Mouse (Mus musculus): ENCODE results near the gene Plekhd1. TPM values are rescaled to one million over a fixed set of nuclear protein-coding genes. Genes with fewer than 3 reads are reported as not detected.

Plekhd1 gene
- polyA plus RNA-seq, 1 experiment from 2014 or later, result 7.0 TPM

DNA sequence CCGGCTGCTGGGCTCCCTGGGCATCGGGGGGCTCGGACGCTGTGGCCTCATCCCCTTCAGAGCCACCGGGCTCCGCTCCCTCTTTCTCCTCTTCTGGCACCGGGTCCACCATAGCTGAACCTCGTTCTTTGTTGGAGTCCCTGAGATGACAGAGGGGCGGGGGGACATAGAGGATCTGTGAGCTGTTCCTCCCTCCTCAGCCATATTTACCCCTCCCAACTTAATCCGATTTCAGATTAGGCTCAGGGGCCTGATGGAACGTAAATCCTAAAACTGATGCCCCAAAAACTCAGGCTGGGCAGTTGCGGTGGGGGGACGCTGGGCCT lies 67.0 kb downstream of the Plekhd1 start:
- 5% methylated on average over 13 of the region's 13 CpGs for WGBS
- Histone ChIP-seq H3K4me3 (ENCODE audit: low read length) (peak overlapping the region; percentile 63), H3K4me2 (ENCODE audit: low read length) (peak overlapping the region; percentile 58), H3K36me3 (ENCODE audit: control insufficient read depth, insufficient read depth, low read length) (peaks cover 41% of the 10 kb centered on the region), H3K27me3 (replicated peaks; ENCODE audit: control insufficient read depth, insufficient read depth, low read length) (0 out of 2 replicates have a peak, but pooled peaks cover 2% of the 10 kb centered on the region), H3K9me3 (ENCODE audit: control insufficient read depth, low read length) (peaks cover 14% of the 10 kb centered on the region), H3K9ac (ENCODE audit: low read depth, low read length) (peak overlapping the region; percentile 92), H3K27ac (ENCODE audit: low read depth, low read length) (peak overlapping the region; percentile 98), H3K4me1 (ENCODE audit: control insufficient read depth, insufficient read depth, low read depth, low read length) (peaks cover 22% of the 10 kb centered on the region)
- peak; percentile 38; the same call in 1 of the 2 replicates for ATAC-seq

DNA sequence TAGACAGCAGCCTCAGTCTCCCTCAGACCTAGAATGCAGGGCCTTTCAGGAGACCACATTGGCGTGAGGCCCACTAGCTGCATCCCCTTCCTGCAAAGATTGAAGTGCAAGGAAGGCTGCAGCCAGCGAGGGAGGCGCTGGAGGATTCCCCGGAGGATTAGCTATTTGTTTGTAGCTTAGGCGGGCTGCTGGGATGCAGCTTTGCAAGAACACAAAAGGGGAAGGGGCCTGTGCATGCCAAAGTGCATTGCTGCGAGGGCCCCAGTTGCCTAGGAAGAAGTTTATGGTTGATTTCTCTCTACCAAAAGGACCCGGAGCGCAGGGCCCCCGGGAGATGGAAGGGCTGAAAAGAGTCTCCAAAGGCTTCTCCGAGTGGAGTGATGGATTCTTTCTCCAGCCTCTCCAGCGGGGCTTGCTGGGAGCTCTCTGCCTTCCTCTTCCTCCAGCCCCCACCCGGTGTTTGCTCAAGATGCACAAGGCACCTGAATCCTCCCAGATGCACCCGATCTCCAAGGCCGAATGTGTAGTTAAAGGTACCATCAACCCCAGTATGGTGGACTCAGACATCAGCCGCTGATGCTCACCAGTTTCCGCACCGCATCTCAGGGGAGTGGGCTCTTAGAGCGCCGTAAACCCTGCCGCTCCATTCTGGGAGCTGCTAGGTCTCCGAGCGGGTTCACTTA lies 67.5 kb downstream of the Plekhd1 start:
- Histone ChIP-seq H3K36me3 (ENCODE audit: control insufficient read depth, insufficient read depth, low read length) (peaks cover 38% of the 10 kb centered on the region), H3K4me1 (ENCODE audit: control insufficient read depth, insufficient read depth, low read depth, low read length) (peaks cover 22% of the 10 kb centered on the region), H3K4me3 (ENCODE audit: low read length) (peak overlapping the region; percentile 63), H3K9me3 (ENCODE audit: control insufficient read depth, low read length) (peaks cover 14% of the 10 kb centered on the region), H3K27ac (ENCODE audit: low read depth, low read length) (peak overlapping the region; percentile 98), H3K27me3 (replicated peaks; ENCODE audit: control insufficient read depth, insufficient read depth, low read length) (0 out of 2 replicates have a peak, but pooled peaks cover 2% of the 10 kb centered on the region), H3K9ac (ENCODE audit: low read depth, low read length) (peak overlapping the region; percentile 92), H3K4me2 (ENCODE audit: low read length) (peak overlapping the region; percentile 58)
- WGBS, result under 1% methylated on average over 22 of the region's 22 CpGs
- peak; percentile 60 for ATAC-seq

DNA sequence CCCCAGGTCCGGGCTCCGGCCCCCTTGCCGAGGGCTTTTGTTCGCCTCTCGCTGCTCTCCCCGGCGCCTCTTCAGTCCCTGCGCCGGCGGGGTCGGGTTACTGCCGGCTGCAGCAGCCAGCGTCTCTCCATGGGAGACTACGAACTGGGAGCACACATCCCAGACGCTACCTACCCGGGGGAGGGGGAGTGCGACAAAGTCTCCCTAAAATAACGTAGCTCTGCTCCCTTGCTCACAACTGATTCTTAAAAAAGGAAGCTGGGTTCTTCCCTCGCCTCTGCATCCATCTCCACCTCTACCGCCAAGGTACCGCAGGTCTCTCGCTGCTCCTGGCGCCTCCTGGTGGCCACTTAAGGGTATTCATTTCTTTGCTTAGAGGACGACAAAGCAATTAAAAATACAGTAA lies 68.0 kb downstream of the Plekhd1 start, which contains the start of gene Ccdc177:
Gene Ccdc177 (minus strand): TSS at position 292 of the 406 bp plus-strand sequence.
- peak; percentile 71 for ATAC-seq
- 0 out of 2 replicates have a peak, but pooled peaks cover 2% of the 10 kb centered on the region for H3K27me3 ChIP-seq (replicated peaks; ENCODE audit: control insufficient read depth, insufficient read depth, low read length)
- peaks cover 22% of the 10 kb centered on the region for H3K4me1 ChIP-seq (ENCODE audit: control insufficient read depth, insufficient read depth, low read depth, low read length)
- peak within 1 kb of the TSS; percentile 92 for H3K9ac ChIP-seq (ENCODE audit: low read depth, low read length)
- peak within 1 kb of the TSS; percentile 58 for H3K4me2 ChIP-seq (ENCODE audit: low read length)
- peaks cover 14% of the 10 kb centered on the region for H3K9me3 ChIP-seq (ENCODE audit: control insufficient read depth, low read length)
- peaks cover 32% of the 10 kb centered on the region for H3K36me3 ChIP-seq (ENCODE audit: control insufficient read depth, insufficient read depth, low read length)
- WGBS, result under 1% methylated on average over 24 of the region's 24 CpGs
- H3K27ac ChIP-seq (ENCODE audit: low read depth, low read length), result peak within 1 kb of the TSS; percentile 98
- peak within 1 kb of the TSS; percentile 63 for H3K4me3 ChIP-seq (ENCODE audit: low read length)

DNA sequence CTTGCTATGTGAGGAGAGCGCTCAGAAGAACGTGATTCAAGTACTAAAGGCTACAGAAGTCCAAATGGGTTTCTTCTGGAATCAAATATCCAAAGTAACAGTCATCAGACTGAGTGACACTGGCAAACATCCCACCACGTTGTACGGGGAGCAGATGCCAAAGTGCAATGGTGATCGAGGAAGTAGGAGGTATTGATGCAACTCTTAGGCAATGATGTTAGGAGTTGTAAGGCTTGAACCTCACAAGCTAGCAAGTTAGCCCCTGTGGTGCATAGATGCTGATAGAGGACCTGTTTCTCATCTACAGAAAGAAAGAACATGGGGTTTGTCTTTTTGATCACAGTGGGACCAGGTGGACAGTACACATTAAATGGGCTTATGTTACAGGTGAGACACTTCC lies 70.6 kb downstream of the Plekhd1 start:
- Histone ChIP-seq H3K27me3 (replicated peaks; ENCODE audit: control insufficient read depth, insufficient read depth, low read length) (no peaks in the 10 kb centered on the region), H3K36me3 (ENCODE audit: control insufficient read depth, insufficient read depth, low read length) (peaks cover 9% of the 10 kb centered on the region), H3K9me3 (ENCODE audit: control insufficient read depth, low read length) (peaks cover 4% of the 10 kb centered on the region), H3K27ac (ENCODE audit: low read depth, low read length) (no peak overlapping the region), H3K4me3 (ENCODE audit: low read length) (no peak overlapping the region), H3K4me2 (ENCODE audit: low read length) (no peak overlapping the region), H3K4me1 (ENCODE audit: control insufficient read depth, insufficient read depth, low read depth, low read length) (peaks cover 14% of the 10 kb centered on the region), H3K9ac (ENCODE audit: low read depth, low read length) (no peak overlapping the region)
- 89% methylated on average over 5 of the region's 5 CpGs for WGBS
- no peak for ATAC-seq

DNA sequence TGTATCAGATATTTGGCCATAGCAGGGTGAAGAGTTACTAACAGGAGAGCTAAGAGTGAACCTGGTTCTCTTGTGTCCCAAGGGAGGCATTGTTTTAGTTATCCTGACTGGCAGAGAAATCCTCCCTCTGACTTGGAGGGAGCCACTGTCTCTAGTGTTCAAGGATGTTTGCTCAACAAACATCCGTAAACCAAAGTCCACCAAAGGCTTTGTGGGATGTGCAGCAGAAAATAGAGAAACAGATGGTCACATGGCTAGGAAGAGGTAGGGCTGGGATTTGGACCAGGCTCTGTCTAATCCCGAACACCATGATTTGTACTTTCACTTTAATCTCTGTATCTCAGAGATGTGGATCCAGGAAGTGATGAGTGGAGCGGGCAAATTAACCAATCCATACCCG lies 71.7 kb downstream of the Plekhd1 start:
- Histone ChIP-seq H3K27me3 (replicated peaks; ENCODE audit: control insufficient read depth, insufficient read depth, low read length) (no peaks in the 10 kb centered on the region), H3K9ac (ENCODE audit: low read depth, low read length) (no peak overlapping the region), H3K4me3 (ENCODE audit: low read length) (no peak overlapping the region), H3K36me3 (ENCODE audit: control insufficient read depth, insufficient read depth, low read length) (no peaks in the 10 kb centered on the region), H3K4me1 (ENCODE audit: control insufficient read depth, insufficient read depth, low read depth, low read length) (peaks cover 3% of the 10 kb centered on the region), H3K4me2 (ENCODE audit: low read length) (no peak overlapping the region), H3K27ac (ENCODE audit: low read depth, low read length) (no peak overlapping the region), H3K9me3 (ENCODE audit: control insufficient read depth, low read length) (no peaks in the 10 kb centered on the region)
- WGBS, result 76% methylated on average over 4 of the region's 4 CpGs
- no peak for ATAC-seq

DNA sequence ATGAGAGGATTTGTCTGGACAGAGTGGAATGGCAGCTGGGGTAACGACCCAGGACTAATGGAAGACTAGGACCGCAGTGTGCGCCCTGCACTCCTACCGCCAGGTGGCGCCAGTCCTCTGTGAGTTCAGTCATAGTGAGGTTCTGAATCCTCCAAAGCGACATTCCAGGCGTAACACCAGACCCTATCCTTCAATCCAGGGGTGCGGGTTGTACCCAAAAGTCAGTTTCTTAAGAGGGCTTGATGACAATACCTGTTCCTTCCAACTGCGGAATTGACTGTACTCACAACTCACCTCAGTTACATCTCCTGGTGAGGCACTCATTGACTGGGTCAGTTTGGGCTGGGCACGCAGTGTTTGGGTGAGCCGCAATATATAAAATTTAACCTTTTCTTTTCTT lies 77.3 kb downstream of the Plekhd1 start:
- peak; percentile 81 for ATAC-seq
- Histone ChIP-seq H3K4me1 (ENCODE audit: control insufficient read depth, insufficient read depth, low read depth, low read length) (no peaks in the 10 kb centered on the region), H3K27me3 (replicated peaks; ENCODE audit: control insufficient read depth, insufficient read depth, low read length) (no peaks in the 10 kb centered on the region), H3K36me3 (ENCODE audit: control insufficient read depth, insufficient read depth, low read length) (no peaks in the 10 kb centered on the region), H3K27ac (ENCODE audit: low read depth, low read length) (no peak overlapping the region), H3K9ac (ENCODE audit: low read depth, low read length) (no peak overlapping the region), H3K9me3 (ENCODE audit: control insufficient read depth, low read length) (no peaks in the 10 kb centered on the region), H3K4me2 (ENCODE audit: low read length) (peak overlapping the region; percentile 46), H3K4me3 (ENCODE audit: low read length) (no peak overlapping the region)
- WGBS, result 20% methylated on average over 11 of the region's 11 CpGs

Other genes starting within 250 kb of the Plekhd1 start
- 45.0 and 56.0 TPM in 2 replicates for gene Exd2, start 229.5 kb upstream of the Plekhd1 start, polyA plus RNA-seq (2015; fragmentation: Nextera tagmentation; extraction: Ambion mirVana)
- gene Galnt16, start 174.3 kb upstream of the Plekhd1 start, polyA plus RNA-seq (2015; fragmentation: Nextera tagmentation; extraction: Ambion mirVana), result 34.0 and 35.9 TPM in 2 replicates
- gene Slc39a9, start 48.7 kb upstream of the Plekhd1 start, polyA plus RNA-seq (2015; fragmentation: Nextera tagmentation; extraction: Ambion mirVana), result 23.8 and 26.7 TPM in 2 replicates
- 251 and 253 TPM in 2 replicates for gene Erh, start 48.2 kb upstream of the Plekhd1 start, polyA plus RNA-seq (2015; fragmentation: Nextera tagmentation; extraction: Ambion mirVana)
- gene Ccdc177, start 68.1 kb downstream of the Plekhd1 start, polyA plus RNA-seq (2015; fragmentation: Nextera tagmentation; extraction: Ambion mirVana), result 2.0 and 2.3 TPM in 2 replicates
- gene Susd6, start 97.9 kb downstream of the Plekhd1 start, polyA plus RNA-seq (2015; fragmentation: Nextera tagmentation; extraction: Ambion mirVana), result 9.9 and 12.1 TPM in 2 replicates

Data from hindbrain, embryonic 16.5 days (tissue).